ENCODE assay signal across 8 mouse cellular contexts in genomic region chr2:164441155-164441554, GRCm38 (mm10). TPM values are rescaled to one million over a fixed set of nuclear protein-coding genes. Genes with fewer than 3 reads are reported as not detected.
DNase-seq lines count a peak whose midpoint lies in the region; ATAC-seq lines count a peak whose summit lies in the region.

No protein-coding gene starts in this region.

- H3K27ac ChIP-seq in midbrain, embryonic 11.5 days (ENCODE audit: low read depth, low read length): no peak overlapping the region
- H3K27ac ChIP-seq in midbrain, embryonic 15.5 days: no peak overlapping the region
- no peak overlapping the region for H3K27ac ChIP-seq in limb, embryonic 13.5 days
- H3K27ac ChIP-seq in forebrain, embryonic 15.5 days (replicated peaks): no peak overlapping the region

- ATAC-seq in midbrain, embryonic 11.5 days (ENCODE audit: low FRiP score): no peak
- ATAC-seq in midbrain, embryonic 15.5 days (replicated peaks): no peak
- peak; percentile 91 for ATAC-seq in granulocyte monocyte progenitor cell, adult 5-6 weeks (replicated peaks; ENCODE audit: poor library complexity, severe bottlenecking)
- no peak for ATAC-seq in limb, embryonic 13.5 days (ENCODE audit: low FRiP score, low read depth)
- ATAC-seq in forebrain, embryonic 15.5 days (replicated peaks): no peak

- H3K4me1 ChIP-seq in midbrain, embryonic 11.5 days (ENCODE audit: control insufficient read depth, insufficient read depth, low read length): peaks cover 15% of the 10 kb centered on the region
- peaks cover 20% of the 10 kb centered on the region for H3K4me1 ChIP-seq in midbrain, embryonic 15.5 days
- H3K4me1 ChIP-seq in limb, embryonic 13.5 days: peaks cover 70% of the 10 kb centered on the region
- H3K4me1 ChIP-seq in forebrain, embryonic 15.5 days: peaks cover 17% of the 10 kb centered on the region

- H3K9me3 ChIP-seq in midbrain, embryonic 11.5 days (ENCODE audit: control insufficient read depth, low read length): no peaks in the 10 kb centered on the region
- H3K9me3 ChIP-seq in midbrain, embryonic 15.5 days: no peaks in the 10 kb centered on the region
- H3K9me3 ChIP-seq in limb, embryonic 13.5 days: no peaks in the 10 kb centered on the region
- H3K9me3 ChIP-seq in forebrain, embryonic 15.5 days: no peaks in the 10 kb centered on the region

- 42% methylated on average over 8 of the region's 8 CpGs for WGBS in midbrain, embryonic 11.5 days
- 44% methylated on average over 8 of the region's 8 CpGs for WGBS in midbrain, embryonic 15.5 days
- 37% methylated on average over 8 of the region's 8 CpGs for WGBS in limb, embryonic 13.5 days
- 44% methylated on average over 8 of the region's 8 CpGs for WGBS in forebrain, embryonic 15.5 days

- peaks cover 9% of the 10 kb centered on the region for H3K27me3 ChIP-seq in midbrain, embryonic 11.5 days (ENCODE audit: control insufficient read depth, insufficient read depth, low read length)
- peaks cover 14% of the 10 kb centered on the region; the same call in 1 of the 2 replicates for H3K27me3 ChIP-seq in midbrain, embryonic 15.5 days (replicated peaks)
- H3K27me3 ChIP-seq in limb, embryonic 13.5 days: peaks cover 10% of the 10 kb centered on the region; the same call in 1 of the 2 replicates
- peaks cover 8% of the 10 kb centered on the region; the same call in 1 of the 2 replicates for H3K27me3 ChIP-seq in forebrain, embryonic 15.5 days

- H3K36me3 ChIP-seq in midbrain, embryonic 11.5 days (ENCODE audit: control insufficient read depth, insufficient read depth, low read length): no peaks in the 10 kb centered on the region
- H3K36me3 ChIP-seq in midbrain, embryonic 15.5 days (replicated peaks): no peaks in the 10 kb centered on the region
- no peaks in the 10 kb centered on the region for H3K36me3 ChIP-seq in limb, embryonic 13.5 days
- no peaks in the 10 kb centered on the region for H3K36me3 ChIP-seq in forebrain, embryonic 15.5 days

- peak overlapping the region; percentile 20; the same call in 1 of the 2 replicates for H3K9ac ChIP-seq in midbrain, embryonic 11.5 days (ENCODE audit: low read length)
- no peak overlapping the region for H3K9ac ChIP-seq in midbrain, embryonic 15.5 days
- H3K9ac ChIP-seq in limb, embryonic 13.5 days: peak overlapping the region; percentile 51
- no peak overlapping the region for H3K9ac ChIP-seq in forebrain, embryonic 15.5 days (replicated peaks)

- no peak overlapping the region for H3K4me3 ChIP-seq in midbrain, embryonic 11.5 days (ENCODE audit: low read depth, low read length)
- H3K4me3 ChIP-seq in midbrain, embryonic 15.5 days: no peak overlapping the region
- H3K4me3 ChIP-seq in limb, embryonic 13.5 days: peak overlapping the region; percentile 72
- H3K4me3 ChIP-seq in forebrain, embryonic 15.5 days: no peak overlapping the region

- DNase-seq in midbrain, embryonic 11.5 days (ENCODE audit: low spot score, missing footprints): no peak
- peak; percentile 55 to 73 for DNase-seq in spleen, postnatal 4 days (ENCODE audit: low spot score in 2 of 2)
- DNase-seq in cerebellum, postnatal 36 days: no peak
- DNase-seq in embryo, embryonic 10 days (ENCODE audit: low spot score): no peak

- H3K4me2 ChIP-seq in midbrain, embryonic 11.5 days: no peak overlapping the region; the same call in 1 of the 2 replicates
- no peak overlapping the region for H3K4me2 ChIP-seq in midbrain, embryonic 15.5 days
- H3K4me2 ChIP-seq in limb, embryonic 13.5 days (replicated peaks): peak overlapping the region; percentile 86
- H3K4me2 ChIP-seq in forebrain, embryonic 15.5 days (replicated peaks): no peak overlapping the region

RNA-seq across cellular contexts. Expression of gene Sdc4, which starts 2.5 kb away (rescaled TPM):
- polyA plus RNA-seq in midbrain, embryonic 11.5 days (2014; fragmentation: Nextera tagmentation; extraction: Ambion mirVana): 9.7 and 9.9 TPM in 2 replicates
- polyA plus RNA-seq in midbrain, embryonic 15.5 days (2015; fragmentation: Nextera tagmentation; extraction: Ambion mirVana): 6.7 and 7.1 TPM in 2 replicates
- not detected in 2 replicates for total RNA-seq in granulocyte monocyte progenitor cell, adult 5-6 weeks (2014; fragmentation: Nextera tagmentation)
- not detected in 2 replicates for total RNA-seq in granulocyte monocyte progenitor cell, adult 5-6 weeks (2017)
- 61.0 and 63.6 TPM in 2 replicates for polyA plus RNA-seq in limb, embryonic 13.5 days (2015; fragmentation: Nextera tagmentation; extraction: Ambion mirVana)
- 6.1 and 6.4 TPM in 2 replicates for polyA plus RNA-seq in forebrain, embryonic 15.5 days (2015; fragmentation: Nextera tagmentation; extraction: Ambion mirVana)

RNA-seq across cellular contexts. Expression of gene Sys1, which starts 15.6 kb away (rescaled TPM):
- polyA plus RNA-seq in midbrain, embryonic 11.5 days (2014; fragmentation: Nextera tagmentation; extraction: Ambion mirVana): 62.0 and 63.6 TPM in 2 replicates
- polyA plus RNA-seq in midbrain, embryonic 15.5 days (2015; fragmentation: Nextera tagmentation; extraction: Ambion mirVana): 87.9 and 90.5 TPM in 2 replicates
- 30.4 and 35.3 TPM in 2 replicates for total RNA-seq in granulocyte monocyte progenitor cell, adult 5-6 weeks (2014; fragmentation: Nextera tagmentation)
- total RNA-seq in granulocyte monocyte progenitor cell, adult 5-6 weeks (2017): 11.5 and 18.1 TPM in 2 replicates
- 65.2 and 66.6 TPM in 2 replicates for polyA plus RNA-seq in limb, embryonic 13.5 days (2015; fragmentation: Nextera tagmentation; extraction: Ambion mirVana)
- 76.6 and 82.2 TPM in 2 replicates for polyA plus RNA-seq in forebrain, embryonic 15.5 days (2015; fragmentation: Nextera tagmentation; extraction: Ambion mirVana)

RNA-seq across cellular contexts. Expression of gene Gm20458, which starts 19.6 kb away (rescaled TPM):
- polyA plus RNA-seq in midbrain, embryonic 11.5 days (2014; fragmentation: Nextera tagmentation; extraction: Ambion mirVana): 4.7 and 5.0 TPM in 2 replicates
- polyA plus RNA-seq in midbrain, embryonic 15.5 days (2015; fragmentation: Nextera tagmentation; extraction: Ambion mirVana): 2.4 and 3.5 TPM in 2 replicates
- not detected in 2 replicates for total RNA-seq in granulocyte monocyte progenitor cell, adult 5-6 weeks (2014; fragmentation: Nextera tagmentation)
- total RNA-seq in granulocyte monocyte progenitor cell, adult 5-6 weeks (2017): not detected in 2 replicates
- 5.5 and 7.4 TPM in 2 replicates for polyA plus RNA-seq in limb, embryonic 13.5 days (2015; fragmentation: Nextera tagmentation; extraction: Ambion mirVana)
- polyA plus RNA-seq in forebrain, embryonic 15.5 days (2015; fragmentation: Nextera tagmentation; extraction: Ambion mirVana): 6.0 and 6.9 TPM in 2 replicates

RNA-seq across cellular contexts. Expression of gene Trp53tg5, which starts 32.4 kb away (rescaled TPM):
- polyA plus RNA-seq in midbrain, embryonic 11.5 days (2014; fragmentation: Nextera tagmentation; extraction: Ambion mirVana): not detected in 2 replicates
- not detected in 2 replicates for polyA plus RNA-seq in midbrain, embryonic 15.5 days (2015; fragmentation: Nextera tagmentation; extraction: Ambion mirVana)
- not detected in 2 replicates for total RNA-seq in granulocyte monocyte progenitor cell, adult 5-6 weeks (2014; fragmentation: Nextera tagmentation)
- total RNA-seq in granulocyte monocyte progenitor cell, adult 5-6 weeks (2017): not detected in 2 replicates
- not detected in 2 replicates for polyA plus RNA-seq in limb, embryonic 13.5 days (2015; fragmentation: Nextera tagmentation; extraction: Ambion mirVana)
- polyA plus RNA-seq in forebrain, embryonic 15.5 days (2015; fragmentation: Nextera tagmentation; extraction: Ambion mirVana): not detected in 2 replicates

RNA-seq across cellular contexts. Expression of gene Matn4, which starts 36.2 kb away (rescaled TPM):
- polyA plus RNA-seq in midbrain, embryonic 11.5 days (2014; fragmentation: Nextera tagmentation; extraction: Ambion mirVana): 0.10 and 0.23 TPM in 2 replicates
- polyA plus RNA-seq in midbrain, embryonic 15.5 days (2015; fragmentation: Nextera tagmentation; extraction: Ambion mirVana): 0.65 and 0.89 TPM in 2 replicates
- total RNA-seq in granulocyte monocyte progenitor cell, adult 5-6 weeks (2014; fragmentation: Nextera tagmentation): not detected in 2 replicates
- total RNA-seq in granulocyte monocyte progenitor cell, adult 5-6 weeks (2017): not detected in 2 replicates
- polyA plus RNA-seq in limb, embryonic 13.5 days (2015; fragmentation: Nextera tagmentation; extraction: Ambion mirVana): 192 and 200 TPM in 2 replicates
- polyA plus RNA-seq in forebrain, embryonic 15.5 days (2015; fragmentation: Nextera tagmentation; extraction: Ambion mirVana): 0.94 and 1.1 TPM in 2 replicates

Comparison
In these comparisons a context has a peak if more than half of its experiments do, and no peak if none do; other contexts are left out.
1. H3K9ac ChIP-seq: peak in midbrain, embryonic 11.5 days (single experiment) and limb, embryonic 13.5 days (single experiment); none in midbrain, embryonic 15.5 days (single experiment) and forebrain, embryonic 15.5 days (single experiment).
2. DNase-seq: peak in spleen, postnatal 4 days (2 of 2); none in midbrain, embryonic 11.5 days (single experiment), cerebellum, postnatal 36 days (0 of 2) and embryo, embryonic 10 days (single experiment).